Comparison of ENCODE assay signal across 19 mouse cellular contexts in genomic region chr1:89189204-89189603, GRCm38 (mm10).
A peak's percentile ranks its signal among the peaks of the same experiment; 100 is the strongest.
DNase-seq lines count a peak whose midpoint lies in the region; ATAC-seq and TF ChIP-seq lines count a peak whose summit lies in the region.
"Had no signal": no experiment of that assay in that cellular context is flagged by ENCODE, and none has a peak within 500 bp of the region (broad histone marks: within the 10 kb centered on the region; RNA-seq: fewer than 3 reads in every experiment).

No protein-coding gene starts in this region.

- H3K27me3 ChIP-seq in hindbrain, embryonic 11.5 days (ENCODE audit: control insufficient read depth, insufficient read depth, low read length), result no peaks in the 10 kb centered on the region
- no peaks in the 10 kb centered on the region for H3K27me3 ChIP-seq in hindbrain, embryonic 12.5 days
- H3K27me3 ChIP-seq in midbrain, embryonic 10.5 days (ENCODE audit: low read depth, poor library complexity, severe bottlenecking), result no peaks in the 10 kb centered on the region
- no peaks in the 10 kb centered on the region for H3K27me3 ChIP-seq in midbrain, embryonic 16.5 days (ENCODE audit: control insufficient read depth, insufficient read depth, low read depth, low read length)
- H3K27me3 ChIP-seq in embryonic facial prominence, embryonic 10.5 days (replicated peaks; ENCODE audit: low read depth, poor library complexity, severe bottlenecking), result no peaks in the 10 kb centered on the region
- H3K27me3 ChIP-seq: embryonic facial prominence, embryonic 15.5 days; liver, embryonic 12.5 days; stomach, embryonic 15.5 days had no signal

- H3K4me3 ChIP-seq in gastrocnemius, adult 2 months, result no peak overlapping the region
- H3K4me3 ChIP-seq in hindbrain, embryonic 11.5 days (ENCODE audit: low read depth, low read length), result no peak overlapping the region
- no peak overlapping the region for H3K4me3 ChIP-seq in hindbrain, embryonic 12.5 days
- no peak overlapping the region for H3K4me3 ChIP-seq in midbrain, embryonic 10.5 days
- no peak overlapping the region for H3K4me3 ChIP-seq in midbrain, embryonic 16.5 days (ENCODE audit: low read depth, low read length)
- H3K4me3 ChIP-seq in embryonic facial prominence, embryonic 10.5 days, result no peak overlapping the region
- H3K4me3 ChIP-seq: embryonic facial prominence, embryonic 15.5 days; forebrain, embryonic 12.5 days; limb, embryonic 10.5 days; liver, embryonic 12.5 days; stomach, embryonic 15.5 days had no signal

- H3K9me3 ChIP-seq in hindbrain, embryonic 11.5 days (ENCODE audit: control insufficient read depth, low read length), result no peaks in the 10 kb centered on the region
- no peaks in the 10 kb centered on the region for H3K9me3 ChIP-seq in hindbrain, embryonic 12.5 days (replicated peaks)
- H3K9me3 ChIP-seq in midbrain, embryonic 10.5 days (replicated peaks), result 0 out of 2 replicates have a peak, but pooled peaks cover 4% of the 10 kb centered on the region
- H3K9me3 ChIP-seq in midbrain, embryonic 16.5 days (replicated peaks; ENCODE audit: control insufficient read depth, low read length, poor library complexity, severe bottlenecking), result no peaks in the 10 kb centered on the region
- no peaks in the 10 kb centered on the region for H3K9me3 ChIP-seq in embryonic facial prominence, embryonic 10.5 days
- H3K9me3 ChIP-seq: embryonic facial prominence, embryonic 15.5 days; forebrain, embryonic 12.5 days; limb, embryonic 10.5 days; liver, embryonic 12.5 days; stomach, embryonic 15.5 days had no signal

- TF ChIP-seq CTCF in gastrocnemius, adult 2 months (IDR thresholded peaks at IDR 0.05), result no peak

- no peak overlapping the region for H3K4me2 ChIP-seq in hindbrain, embryonic 11.5 days (replicated peaks; ENCODE audit: low read depth, low read length)
- H3K4me2 ChIP-seq in hindbrain, embryonic 12.5 days (replicated peaks), result no peak overlapping the region
- H3K4me2 ChIP-seq in midbrain, embryonic 16.5 days (ENCODE audit: low read length), result no peak overlapping the region
- H3K4me2 ChIP-seq: embryonic facial prominence, embryonic 15.5 days; forebrain, embryonic 12.5 days; liver, embryonic 12.5 days; stomach, embryonic 15.5 days had no signal

- 0 out of 2 replicates have a peak overlapping the region, but pooled peaks have one; percentile 24 for H3K27ac ChIP-seq in gastrocnemius, adult 2 months
- no peak overlapping the region for H3K27ac ChIP-seq in hindbrain, embryonic 11.5 days (ENCODE audit: low read depth, low read length)
- H3K27ac ChIP-seq in hindbrain, embryonic 12.5 days, result no peak overlapping the region
- 0 out of 2 replicates have a peak overlapping the region, but pooled peaks have one; percentile 46 for H3K27ac ChIP-seq in midbrain, embryonic 10.5 days (replicated peaks)
- no peak overlapping the region for H3K27ac ChIP-seq in midbrain, embryonic 16.5 days (ENCODE audit: low read length)
- no peak overlapping the region for H3K27ac ChIP-seq in embryonic facial prominence, embryonic 10.5 days (replicated peaks)
- H3K27ac ChIP-seq: embryonic facial prominence, embryonic 15.5 days; forebrain, embryonic 12.5 days; limb, embryonic 10.5 days; liver, embryonic 12.5 days; stomach, embryonic 15.5 days had no signal

- no peak for ATAC-seq in hindbrain, embryonic 11.5 days (ENCODE audit: low FRiP score)
- no peak for ATAC-seq in hindbrain, embryonic 12.5 days (ENCODE audit: low FRiP score)
- ATAC-seq in midbrain, embryonic 16.5 days, result no peak
- ATAC-seq: hindbrain, embryonic 16.5 days; liver, embryonic 12.5 days had no signal

- intact Hi-C loops in gastrocnemius, adult 2 months (cut with DNase I), result loop anchor here (10.0 kb wide), 1 partner anchor 114 kb away; the partner anchor contains the start of gene Sh3bp4

- no peak for DNase-seq in gastrocnemius, adult 2 months
- DNase-seq in gastrocnemius, adult 18-20 months (ENCODE audit: low spot score), result no peak
- DNase-seq in hindbrain, embryonic 11.5 days (ENCODE audit: low spot score), result peak; percentile 61
- no peak for DNase-seq in midbrain, embryonic 10.5 days (ENCODE audit: low spot score)
- DNase-seq in embryonic facial prominence, embryonic 10.5 days (ENCODE audit: low spot score), result peak; percentile 28
- no peak for DNase-seq in adrenal gland, postnatal 25 days
- DNase-seq: B cell, adult 2 months; cerebellum, postnatal 36 days; kidney, adult 11 months; spleen, adult 18-20 months had no signal

- 59% methylated on average over 5 of the region's 5 CpGs for WGBS in hindbrain, embryonic 11.5 days
- 59% methylated on average over 5 of the region's 5 CpGs for WGBS in hindbrain, embryonic 12.5 days
- 84% methylated on average over 5 of the region's 5 CpGs for WGBS in midbrain, embryonic 10.5 days
- 57% methylated on average over 5 of the region's 5 CpGs for WGBS in midbrain, embryonic 16.5 days
- WGBS in embryonic facial prominence, embryonic 10.5 days, result 72% methylated on average over 5 of the region's 5 CpGs

- no peaks in the 10 kb centered on the region for H3K4me1 ChIP-seq in hindbrain, embryonic 11.5 days (replicated peaks; ENCODE audit: control insufficient read depth, insufficient read depth, low read length)
- peaks cover 3% of the 10 kb centered on the region; the same call in 1 of the 2 replicates for H3K4me1 ChIP-seq in hindbrain, embryonic 12.5 days
- peaks cover 47% of the 10 kb centered on the region for H3K4me1 ChIP-seq in midbrain, embryonic 10.5 days
- no peaks in the 10 kb centered on the region for H3K4me1 ChIP-seq in midbrain, embryonic 16.5 days (ENCODE audit: control insufficient read depth, insufficient read depth, low read length)
- H3K4me1 ChIP-seq in embryonic facial prominence, embryonic 10.5 days, result peaks cover 53% of the 10 kb centered on the region

- no peaks in the 10 kb centered on the region for H3K36me3 ChIP-seq in hindbrain, embryonic 11.5 days (ENCODE audit: control insufficient read depth, insufficient read depth, low read length)
- H3K36me3 ChIP-seq in hindbrain, embryonic 12.5 days, result no peaks in the 10 kb centered on the region
- H3K36me3 ChIP-seq in midbrain, embryonic 10.5 days, result no peaks in the 10 kb centered on the region
- H3K36me3 ChIP-seq in midbrain, embryonic 16.5 days (ENCODE audit: control insufficient read depth, insufficient read depth, low read length), result no peaks in the 10 kb centered on the region
- no peaks in the 10 kb centered on the region for H3K36me3 ChIP-seq in embryonic facial prominence, embryonic 10.5 days (replicated peaks)
- H3K36me3 ChIP-seq: embryonic facial prominence, embryonic 15.5 days; forebrain, embryonic 12.5 days; G1E; limb, embryonic 10.5 days; liver, embryonic 12.5 days; stomach, embryonic 15.5 days had no signal

- H3K9ac ChIP-seq in hindbrain, embryonic 11.5 days (ENCODE audit: low read depth, low read length), result no peak overlapping the region
- no peak overlapping the region for H3K9ac ChIP-seq in hindbrain, embryonic 12.5 days
- no peak overlapping the region for H3K9ac ChIP-seq in midbrain, embryonic 16.5 days (ENCODE audit: low read depth, low read length)
- H3K9ac ChIP-seq: embryonic facial prominence, embryonic 15.5 days; forebrain, embryonic 12.5 days; liver, embryonic 12.5 days; stomach, embryonic 15.5 days had no signal

Comparison
In these comparisons a context has a peak if more than half of its experiments do, and no peak if none do; other contexts are left out.
1. H3K27ac ChIP-seq: peak in gastrocnemius, adult 2 months (single experiment) and midbrain, embryonic 10.5 days (single experiment); none in hindbrain, embryonic 11.5 days (single experiment), hindbrain, embryonic 12.5 days (single experiment), midbrain, embryonic 16.5 days (single experiment) and embryonic facial prominence, embryonic 10.5 days (single experiment).
2. DNase-seq: peak in hindbrain, embryonic 11.5 days (single experiment) and embryonic facial prominence, embryonic 10.5 days (single experiment); none in gastrocnemius, adult 2 months (single experiment), gastrocnemius, adult 18-20 months (single experiment), midbrain, embryonic 10.5 days (single experiment) and adrenal gland, postnatal 25 days (single experiment).